Mouse (Mus musculus) CD4-positive, CD25-positive, alpha-beta regulatory T cell, adult 2 months (primary cell): ENCODE measurements around the gene Trmt10a.
"Not testable (repeated sequence)": the region's sequence is repeated elsewhere in the genome, so short reads cannot be mapped to it uniquely, and the experiment has no call there.

Experiments
- DNase-seq: peaks from one replicate; pipeline ENCODE4 v3.0.0-alpha.2; 2012; ENCODE audit warnings: low read depth, low spot score

Trmt10a gene

GRCm38 (mm10) chr3:138134528-138134927 lies 8.7 kb upstream of the Trmt10a start:
- no peak for DNase-seq

DNA sequence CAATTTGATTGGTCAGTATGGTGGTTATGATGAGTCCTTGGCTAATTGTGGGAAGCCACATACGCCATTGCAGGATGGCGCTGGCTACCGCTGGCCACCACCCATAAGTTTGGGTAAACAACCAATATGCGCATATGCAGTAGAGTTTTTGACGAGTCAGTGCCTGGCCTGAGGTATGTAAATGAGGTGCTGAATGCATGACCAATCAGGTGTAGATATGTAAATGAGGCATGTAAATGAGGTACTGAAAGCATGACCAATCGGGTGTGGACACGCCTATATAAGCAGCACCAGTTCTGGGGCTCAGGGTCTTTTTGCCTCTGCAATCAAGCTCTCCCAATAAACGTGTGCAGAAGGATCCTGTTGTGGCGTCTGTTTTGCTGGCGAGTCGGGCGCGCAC lies 5.1 kb upstream of the Trmt10a start:
- DNase-seq, result not testable (repeated sequence)

GRCm38 (mm10) chr3:138139663-138140062 lies 3.6 kb upstream of the Trmt10a start:
- no peak for DNase-seq

- no peak for DNase-seq
These were observed 1.1 kb upstream of the Trmt10a start for GRCm38 (mm10) chr3:138142052-138142732.

DNA sequence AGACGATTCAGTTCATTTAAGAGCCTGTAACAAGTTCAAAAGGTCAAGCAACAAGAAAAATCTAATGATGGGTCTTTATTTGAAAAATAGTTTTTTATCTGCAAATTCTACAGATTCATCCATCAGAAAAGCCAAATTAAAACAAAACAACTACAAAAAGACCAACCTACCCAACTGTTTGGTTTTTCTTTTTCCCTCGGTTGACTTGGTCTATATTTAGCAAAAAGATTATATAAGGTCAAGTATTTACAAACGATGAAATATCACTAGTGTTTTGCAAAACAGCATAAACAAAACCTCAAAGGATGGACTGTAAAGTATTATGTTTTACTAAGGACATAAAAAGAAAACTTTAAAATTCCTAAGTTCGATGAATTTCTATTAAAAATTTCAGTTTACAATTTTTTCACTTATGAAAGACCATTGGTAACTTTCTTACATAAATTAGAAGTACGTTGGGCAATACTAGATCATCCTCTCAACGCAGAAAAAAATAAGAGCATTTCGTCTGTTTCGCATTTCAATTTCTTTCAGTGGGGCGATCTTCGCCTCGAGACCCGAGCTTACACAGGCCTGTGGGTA lies 424 bp upstream of the Trmt10a start:
- DNase-seq, result no peak

- peak; percentile 62 for DNase-seq
These were observed 903 bp downstream of the Trmt10a start for GRCm38 (mm10) chr3:138144060-138144641.

DNA sequence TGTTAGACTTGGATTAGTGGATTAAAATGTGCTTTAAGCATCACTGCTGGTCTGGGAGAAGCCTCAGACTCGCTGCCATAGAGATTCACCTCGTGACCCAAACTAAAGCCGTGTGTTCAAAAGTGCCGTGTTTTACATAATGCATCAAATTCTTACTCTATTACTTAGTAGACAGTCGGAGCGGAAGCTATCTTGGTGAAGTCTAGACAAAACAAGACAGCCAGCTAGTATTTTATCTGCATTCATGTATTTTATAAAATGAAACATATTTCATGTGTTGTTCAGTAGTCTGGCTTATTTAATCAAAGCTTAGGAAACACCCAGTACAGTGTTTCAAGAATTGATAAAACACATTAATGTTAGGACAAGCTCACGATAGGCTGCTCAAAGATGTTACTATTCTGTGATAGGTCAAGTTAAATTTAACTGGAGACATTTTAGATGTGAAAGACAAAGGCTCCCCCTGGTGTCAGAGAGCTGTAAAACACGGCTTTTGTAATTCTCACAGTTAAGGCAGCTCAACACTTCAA lies 1.5 kb downstream of the Trmt10a start, which contains the start of gene Mttp:
Gene Mttp, minus strand, starts transcription at position 327 of the 530 bp plus-strand sequence.
- DNase-seq, result peak; percentile 90

GRCm38 (mm10) chr3:138148811-138149210 lies 5.6 kb downstream of the Trmt10a start:
- peak; percentile 34 for DNase-seq

GRCm38 (mm10) chr3:138155062-138155461 lies 11.8 kb downstream of the Trmt10a start:
- no peak for DNase-seq

- no peak for DNase-seq
These were observed 13.4 kb downstream of the Trmt10a start for GRCm38 (mm10) chr3:138156651-138157050.

- no peak for DNase-seq
These were observed 18.4 kb downstream of the Trmt10a start for GRCm38 (mm10) chr3:138161623-138162022.

DNA sequence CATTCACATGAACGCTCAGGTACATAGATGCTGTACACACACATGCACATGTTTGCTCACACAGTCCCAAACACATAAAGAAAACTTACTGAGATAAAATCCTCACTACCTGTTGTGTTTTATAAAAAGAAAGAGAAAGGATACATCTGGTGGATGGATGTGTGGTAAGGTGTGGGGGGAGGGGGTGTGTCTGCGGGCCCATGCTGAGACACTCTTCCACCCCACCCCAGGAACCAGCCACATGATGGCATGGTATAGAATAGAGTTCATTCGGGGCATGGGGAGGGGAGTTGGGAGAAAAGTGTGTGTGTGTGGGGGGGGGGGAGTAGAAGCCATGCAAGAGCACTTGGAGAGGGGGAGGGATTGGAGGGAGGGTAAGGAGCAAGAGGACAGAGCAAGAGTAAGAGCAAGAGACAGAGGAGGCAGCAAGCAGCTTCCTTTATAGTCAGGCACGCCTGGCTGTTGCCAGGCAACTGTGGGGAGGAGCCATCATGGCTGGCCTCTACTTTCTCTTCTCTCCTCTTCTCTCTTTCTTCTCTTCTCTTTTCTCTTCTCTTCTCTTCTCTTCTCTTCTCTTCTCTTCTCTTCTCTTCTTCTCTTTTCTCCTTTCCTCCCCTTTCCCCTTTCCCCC lies 19.4 kb downstream of the Trmt10a start:
- peak; percentile 47 for DNase-seq

DNA sequence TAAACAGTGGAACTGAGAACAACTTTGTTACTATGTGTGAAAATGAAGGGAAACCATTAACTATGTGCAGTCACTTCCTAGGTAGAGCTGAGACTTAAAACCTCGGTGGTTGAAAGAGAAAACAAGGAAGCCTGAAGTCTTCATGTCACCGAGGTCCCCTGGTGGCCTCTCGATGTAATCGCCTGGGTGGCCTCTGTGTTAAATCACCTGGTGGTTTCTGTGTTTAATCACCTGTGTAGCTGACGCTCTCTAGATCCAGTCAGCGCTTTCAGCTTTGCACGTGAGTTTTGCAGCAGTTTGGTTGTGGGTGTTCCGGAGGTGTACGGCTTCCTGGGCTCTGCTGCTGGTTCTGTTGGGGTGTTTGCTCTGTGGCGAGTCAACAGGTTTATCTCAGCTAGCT lies 30.0 kb downstream of the Trmt10a start:
- peak; percentile 41 for DNase-seq

DNA sequence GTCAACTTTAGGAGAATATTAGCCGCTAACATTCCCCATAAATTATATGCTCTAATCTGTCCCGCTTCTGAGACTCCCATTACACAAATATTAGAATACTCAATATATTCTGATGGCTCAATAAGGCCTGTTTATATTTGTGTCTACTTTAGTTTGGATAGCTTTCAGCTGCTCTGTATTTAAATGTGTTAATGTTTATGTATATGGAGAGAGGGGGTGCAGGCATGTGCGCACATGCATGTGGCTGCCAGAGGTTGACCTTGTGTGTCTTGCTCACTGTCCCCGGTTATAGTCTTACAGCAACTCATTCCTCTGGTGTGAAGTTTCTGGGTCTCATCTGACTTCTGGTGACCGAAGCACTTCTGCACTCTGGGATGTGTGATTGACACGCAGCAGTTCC lies 32.3 kb downstream of the Trmt10a start:
- DNase-seq, result no peak

DNA sequence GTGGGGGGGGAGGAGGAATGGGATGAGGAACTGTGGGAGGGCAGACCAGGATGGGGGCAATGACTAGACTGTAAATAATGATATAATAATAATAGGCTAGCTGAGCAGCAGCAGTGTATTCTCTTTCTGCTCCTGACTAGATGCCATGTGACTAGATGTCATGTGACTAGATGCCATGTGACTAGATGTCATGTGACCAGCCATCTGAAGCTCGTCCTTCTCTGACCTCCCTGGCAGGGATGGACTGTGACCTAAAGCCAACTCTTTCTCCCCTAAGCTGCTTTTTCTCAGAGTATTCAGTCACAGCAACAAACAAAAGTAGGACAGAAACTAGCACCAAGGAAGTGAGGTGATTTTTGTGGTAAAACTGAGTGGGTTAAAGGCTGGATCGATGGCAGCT lies 38.8 kb downstream of the Trmt10a start:
- no peak for DNase-seq

DNA sequence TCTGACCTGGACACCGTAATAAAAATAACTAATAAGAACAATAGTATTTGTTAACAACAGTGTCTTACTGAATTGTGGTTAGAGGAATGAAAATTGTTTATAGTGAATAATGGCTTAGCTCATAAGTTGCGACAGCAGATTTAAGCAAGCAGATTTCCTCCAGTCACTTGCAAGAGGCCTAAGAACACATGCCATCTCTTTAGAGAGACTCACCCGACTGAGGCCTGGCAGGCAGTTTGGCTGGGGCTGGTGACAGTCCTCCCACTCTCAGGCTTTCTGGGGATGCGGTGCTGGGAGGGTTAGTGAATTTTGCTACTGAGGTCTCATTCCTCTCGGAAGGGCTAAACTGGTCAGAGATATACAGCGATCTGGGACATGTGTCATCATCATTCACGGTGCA lies 40.1 kb downstream of the Trmt10a start:
- no peak for DNase-seq

- DNase-seq, result no peak
These were observed 42.0 kb downstream of the Trmt10a start for GRCm38 (mm10) chr3:138185290-138185689.

DNA sequence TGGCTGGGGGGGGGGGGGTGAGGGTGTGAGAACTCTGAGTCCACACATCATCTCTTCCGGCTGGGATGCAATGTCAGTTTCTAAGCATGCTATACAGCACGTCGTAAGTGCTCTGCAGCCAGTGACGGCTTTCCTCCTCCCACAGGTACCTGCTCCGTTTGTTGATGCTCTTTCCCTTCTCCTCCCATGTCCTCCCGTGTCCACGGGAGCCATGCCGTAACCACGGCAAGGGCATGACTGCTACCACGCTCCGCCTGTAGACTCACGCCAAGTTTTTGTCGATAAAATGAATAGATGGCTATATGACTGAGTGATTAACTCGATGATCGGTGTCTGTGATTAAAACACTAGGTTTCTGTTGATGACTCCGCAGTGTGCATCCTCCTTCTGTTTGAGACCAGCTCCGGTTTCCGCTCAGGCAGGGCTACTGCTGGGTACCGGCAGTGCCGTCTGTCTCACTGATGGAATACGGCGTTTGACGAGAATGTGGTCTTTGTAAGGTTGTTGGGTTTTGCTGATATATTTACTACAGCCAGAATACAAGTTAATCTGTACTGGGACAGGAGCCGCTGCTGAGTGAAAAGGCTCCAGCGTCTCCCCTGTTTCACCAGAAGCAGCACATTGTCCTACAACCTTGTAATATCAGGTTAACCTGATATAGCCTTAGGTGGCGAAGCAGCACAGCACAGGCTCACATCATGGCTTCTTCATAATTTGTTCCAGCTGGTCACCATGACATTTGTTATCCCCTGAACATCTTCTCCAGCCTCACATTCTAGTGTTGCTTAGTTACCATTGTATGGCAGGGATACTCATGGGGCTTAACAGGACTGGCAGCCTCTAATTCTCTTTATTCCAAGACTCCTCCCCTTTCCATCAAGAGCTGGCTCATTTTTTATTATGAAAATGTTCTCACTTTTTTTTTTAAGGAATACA lies 43.0 kb downstream of the Trmt10a start:
- DNase-seq, result no peak

- DNase-seq, result no peak
These were observed 49.0 kb downstream of the Trmt10a start for GRCm38 (mm10) chr3:138192260-138192659.

DNA sequence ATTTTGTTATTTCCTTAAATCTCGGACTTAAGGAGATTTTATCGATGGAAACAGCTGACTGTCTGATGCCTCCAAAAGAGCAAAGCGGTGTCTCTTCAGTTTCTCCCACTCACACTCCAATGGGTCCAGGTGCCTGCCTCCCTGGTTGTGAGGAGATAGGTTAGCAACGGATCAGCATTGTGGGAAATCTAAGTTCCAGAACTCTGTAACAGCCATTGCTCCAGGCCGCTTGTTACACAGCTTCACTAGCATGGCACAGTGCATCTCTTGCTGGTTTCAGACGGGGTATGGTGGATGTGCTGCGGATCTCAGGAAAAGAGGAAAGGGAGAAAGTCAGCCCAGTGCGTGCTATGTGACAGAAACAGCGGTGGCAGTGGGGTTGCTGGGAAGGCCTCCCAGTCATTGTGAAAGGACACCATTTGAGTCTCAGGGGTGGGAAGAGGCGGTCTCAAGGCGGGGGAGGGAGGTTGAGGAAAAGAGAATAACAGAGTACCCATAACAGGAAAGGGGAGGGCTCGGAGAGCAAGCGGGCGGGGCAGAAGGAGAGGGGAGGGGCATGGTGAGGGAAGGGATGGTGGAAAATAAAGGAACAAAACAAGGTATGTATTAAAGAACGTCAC lies 50.5 kb downstream of the Trmt10a start, which contains the start of gene 4930579F01Rik:
Gene 4930579F01Rik, minus strand, starts transcription at position 143 of the 620 bp plus-strand sequence.
- peak; percentile 12 for DNase-seq

GRCm38 (mm10) chr3:138197093-138197492 lies 53.8 kb downstream of the Trmt10a start:
- DNase-seq, result no peak
